Mouse (Mus musculus): ENCODE results near the gene Tab3.

Tab3 gene

DNA sequence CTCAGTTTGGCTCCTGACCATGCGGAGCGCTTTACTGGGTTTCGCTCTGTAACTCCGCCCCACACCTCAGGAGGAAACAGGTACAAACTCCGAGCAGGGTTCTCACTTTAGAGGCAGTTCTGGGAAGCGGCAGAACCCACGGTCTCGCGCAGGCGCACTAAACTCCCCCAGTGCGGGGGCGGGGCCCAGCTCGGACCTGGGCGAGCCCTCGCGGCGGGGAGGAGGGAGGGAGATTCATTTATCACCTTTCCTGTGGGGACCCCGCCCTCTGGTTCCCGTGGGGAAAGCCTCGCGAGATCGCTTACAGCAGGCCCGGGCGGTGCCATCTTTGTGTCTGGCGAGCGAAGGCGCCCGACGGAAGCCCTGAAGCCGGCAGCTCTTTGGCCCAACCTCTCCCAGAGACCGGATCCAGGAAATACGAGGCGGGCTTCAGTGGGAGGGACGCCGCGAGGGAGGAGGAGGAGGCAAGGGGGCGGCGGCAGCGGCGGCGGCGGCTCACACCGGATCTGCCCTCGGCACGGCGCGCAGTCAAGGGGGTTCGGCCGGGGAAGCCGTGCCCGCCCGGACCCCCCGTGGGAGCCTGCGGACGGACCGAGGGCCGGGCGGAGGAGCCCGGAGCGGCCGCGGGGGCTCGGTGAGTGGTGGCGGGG, at the start of gene Tab3:
Tab3 (plus strand) TSS at position 491 of the 650 bp plus-strand sequence.
- in situ Hi-C loops (cut with MboI; ENCODE audit: low sequenced_read_pairs) = no loop called here

DNA sequence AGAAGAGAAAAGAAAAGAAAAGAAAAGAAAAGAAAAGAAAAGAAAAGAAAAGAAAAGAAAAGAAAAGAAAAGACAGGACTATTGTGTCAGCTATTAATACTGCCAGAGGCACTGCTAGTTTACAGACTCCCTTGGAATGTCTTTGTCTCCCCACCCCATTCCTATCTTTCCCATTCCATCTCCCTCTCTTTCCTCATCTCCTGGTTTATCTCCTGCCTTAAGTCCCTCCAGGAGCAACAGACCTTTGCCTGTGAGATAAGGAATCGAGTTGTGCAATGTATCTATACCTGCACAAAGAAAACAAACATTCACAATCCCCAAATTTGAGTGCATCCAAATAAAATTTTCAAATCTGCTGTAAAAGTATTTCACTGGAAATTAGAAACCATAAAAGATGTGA, 48.3 kb upstream of the Tab3 start:
- in situ Hi-C loops (cut with MboI; ENCODE audit: low sequenced_read_pairs) = no loop called here

DNA sequence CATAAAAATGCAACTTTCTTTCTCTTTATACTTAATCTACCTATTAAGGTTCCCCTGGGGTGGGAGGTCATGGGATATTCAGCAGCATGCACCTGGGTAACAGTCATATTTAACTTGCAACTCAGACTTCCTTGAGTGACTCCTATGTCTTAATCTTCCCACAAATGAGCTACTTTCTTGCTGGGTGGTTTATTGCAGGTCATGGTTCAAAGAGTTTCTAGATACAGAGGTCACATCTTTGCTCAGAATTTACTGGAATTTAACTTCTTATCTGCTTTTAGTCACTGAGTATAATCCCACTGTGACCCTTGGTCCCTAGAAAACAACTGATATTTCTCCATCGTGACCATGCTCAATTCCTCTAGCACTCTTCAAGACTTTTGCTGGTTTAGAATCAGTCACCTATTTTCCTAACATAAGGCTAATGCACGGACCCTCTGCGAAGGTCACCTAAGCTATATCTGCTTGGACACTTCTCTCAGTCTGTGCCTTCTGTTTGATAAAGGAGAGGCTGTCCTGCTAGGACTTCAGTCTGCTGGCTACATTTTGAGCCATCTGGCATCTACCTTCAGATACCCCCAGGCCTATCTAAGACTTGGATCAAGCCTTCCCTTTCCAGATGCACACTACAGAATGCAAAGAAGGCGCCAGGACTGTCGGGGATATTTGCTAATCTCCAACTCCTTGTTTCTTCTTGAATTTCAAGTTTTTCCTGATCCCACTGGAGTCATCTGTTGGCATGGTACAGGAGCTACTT, 47.4 kb upstream of the Tab3 start:
- in situ Hi-C loops (cut with MboI; ENCODE audit: low sequenced_read_pairs) = no loop called here

DNA sequence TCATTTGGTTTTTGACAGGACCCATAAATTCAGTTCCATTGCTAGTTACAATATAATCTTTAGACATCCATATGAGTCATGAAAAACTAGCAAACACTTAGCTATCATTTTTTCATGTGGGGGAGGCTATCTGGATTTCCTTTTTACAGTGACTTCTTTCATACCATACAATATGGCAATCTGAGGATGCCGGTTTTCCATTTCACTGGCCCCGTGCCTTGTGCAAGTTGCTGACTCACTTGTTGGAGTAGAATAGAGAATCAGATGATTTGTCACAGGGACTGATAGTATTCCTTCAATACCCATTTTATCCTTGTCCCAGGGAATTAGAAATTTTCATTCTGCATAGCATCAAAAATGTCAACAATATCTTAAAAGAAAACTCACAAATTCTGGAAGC, 14.9 kb upstream of the Tab3 start:
- in situ Hi-C loops (cut with MboI; ENCODE audit: low sequenced_read_pairs) = no loop called here

DNA sequence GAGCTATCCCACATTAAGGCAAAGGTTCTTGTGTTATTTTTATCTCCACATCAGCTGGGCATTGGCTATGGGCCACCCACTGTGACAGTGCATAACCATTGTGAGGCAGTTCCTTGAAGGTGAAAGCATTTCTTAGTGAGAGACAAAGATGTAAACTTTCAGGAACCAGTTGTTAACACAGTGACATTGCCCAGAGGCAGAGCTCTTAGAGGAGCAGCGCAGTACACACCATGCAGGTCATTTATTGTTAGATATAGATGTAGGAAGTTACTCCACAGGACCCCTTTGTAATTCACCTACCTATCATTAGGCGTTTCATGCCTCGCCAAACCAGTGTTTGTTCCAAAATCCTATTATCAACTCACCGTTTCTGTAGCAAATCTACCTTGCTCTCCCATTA, 7.6 kb upstream of the Tab3 start:
- in situ Hi-C loops (cut with MboI; ENCODE audit: low sequenced_read_pairs) = no loop called here

DNA sequence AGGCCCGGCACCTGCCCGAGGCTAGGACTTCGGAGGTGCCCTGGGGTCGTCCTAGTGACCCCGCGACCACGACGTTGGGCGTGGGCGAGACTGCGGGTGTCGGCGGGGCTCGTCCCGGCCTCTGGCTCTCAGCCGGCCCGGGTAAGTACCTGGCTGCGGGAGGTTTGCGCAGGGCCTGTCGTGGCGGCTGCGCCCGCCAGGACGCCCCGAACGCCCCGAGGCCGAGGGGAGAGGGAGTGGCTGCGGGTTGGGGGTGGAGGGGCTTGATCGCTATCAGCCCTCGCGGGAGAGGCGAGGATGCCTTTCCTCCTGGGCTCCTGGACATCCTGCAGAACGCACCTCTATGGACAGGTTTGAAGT, 340 bp downstream of the Tab3 start:
- in situ Hi-C loops (cut with MboI; ENCODE audit: low sequenced_read_pairs) = no loop called here

DNA sequence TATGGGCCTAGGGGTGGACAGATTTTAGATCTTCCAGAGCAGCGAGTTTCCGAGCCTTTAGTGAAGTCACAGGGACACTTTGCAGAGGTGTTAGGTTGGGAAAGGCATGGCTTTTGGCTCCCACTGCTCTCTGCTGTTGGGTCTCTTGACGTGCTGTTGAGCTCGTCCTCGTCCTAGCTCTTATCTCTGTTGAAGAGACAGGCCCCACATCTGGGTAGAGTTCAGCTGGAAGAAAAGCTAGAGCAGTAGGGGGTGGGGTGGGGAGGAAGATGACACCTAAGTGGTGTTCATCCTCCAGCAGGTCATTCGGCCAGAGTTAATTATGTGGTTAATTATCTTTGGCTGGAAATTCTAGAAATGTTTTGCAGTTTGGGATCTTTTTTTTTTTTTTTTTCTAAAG, 2.5 kb downstream of the Tab3 start:
- in situ Hi-C loops (cut with MboI; ENCODE audit: low sequenced_read_pairs) = no loop called here

DNA sequence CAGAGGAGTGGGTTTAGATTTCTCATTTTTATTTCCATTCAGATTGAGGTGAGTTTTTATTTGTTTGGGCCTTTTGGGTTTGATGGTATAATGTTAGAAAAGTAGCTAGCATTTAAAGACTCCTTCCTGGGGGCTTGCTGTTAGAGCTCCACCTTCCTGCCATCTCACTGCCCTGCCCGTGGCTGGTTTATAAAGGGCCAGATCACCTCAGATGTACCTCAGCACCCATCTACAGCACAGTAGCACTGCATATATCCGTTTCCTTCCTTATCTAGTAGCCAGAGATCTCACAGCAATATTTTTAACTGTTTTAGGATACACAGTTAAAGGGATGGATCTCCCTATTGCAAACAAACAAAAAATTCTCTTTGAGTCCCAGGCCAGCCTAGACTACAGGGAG, 6.9 kb downstream of the Tab3 start:
- in situ Hi-C loops (cut with MboI; ENCODE audit: low sequenced_read_pairs) = no loop called here

DNA sequence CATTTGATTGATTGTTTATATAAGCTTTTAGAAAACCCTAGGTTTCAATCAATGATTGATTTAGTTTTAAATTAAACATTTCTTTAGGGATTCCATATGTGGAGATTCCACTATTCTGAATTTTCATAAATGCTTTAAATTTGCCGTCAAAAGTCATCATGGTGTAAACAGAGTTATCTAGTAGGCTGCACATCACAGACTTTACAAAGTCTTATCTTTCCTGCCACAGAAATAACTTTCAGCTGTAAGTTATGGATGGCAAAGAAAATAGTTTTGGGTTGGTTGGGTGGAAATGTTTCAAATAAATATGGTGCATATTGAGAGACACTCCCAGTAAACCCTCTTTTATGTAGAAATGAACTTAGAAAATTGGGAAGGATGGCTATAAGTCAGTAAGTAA, 8.7 kb downstream of the Tab3 start:
- in situ Hi-C loops (cut with MboI; ENCODE audit: low sequenced_read_pairs) = no loop called here

DNA sequence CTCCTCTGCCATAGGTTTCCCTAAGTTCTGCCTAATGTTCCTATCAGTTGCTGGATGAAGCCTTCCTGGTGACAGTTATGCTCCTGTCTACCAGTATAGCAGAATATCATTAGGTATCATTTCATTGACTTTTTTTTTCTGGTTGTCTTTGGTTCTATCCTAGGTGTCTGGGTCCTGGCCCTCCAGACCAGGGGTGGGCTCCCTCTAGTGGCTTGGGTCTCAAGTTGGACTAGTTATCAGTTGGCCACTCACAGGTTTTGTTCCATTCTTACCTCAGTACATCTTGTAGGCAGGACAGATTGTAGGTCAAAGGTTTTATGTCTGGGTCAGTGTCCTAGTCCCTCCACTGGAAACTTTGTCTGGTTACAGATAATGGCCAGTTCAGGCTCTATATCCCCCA, 11.8 kb downstream of the Tab3 start:
- in situ Hi-C loops (cut with MboI; ENCODE audit: low sequenced_read_pairs) = no loop called here

DNA sequence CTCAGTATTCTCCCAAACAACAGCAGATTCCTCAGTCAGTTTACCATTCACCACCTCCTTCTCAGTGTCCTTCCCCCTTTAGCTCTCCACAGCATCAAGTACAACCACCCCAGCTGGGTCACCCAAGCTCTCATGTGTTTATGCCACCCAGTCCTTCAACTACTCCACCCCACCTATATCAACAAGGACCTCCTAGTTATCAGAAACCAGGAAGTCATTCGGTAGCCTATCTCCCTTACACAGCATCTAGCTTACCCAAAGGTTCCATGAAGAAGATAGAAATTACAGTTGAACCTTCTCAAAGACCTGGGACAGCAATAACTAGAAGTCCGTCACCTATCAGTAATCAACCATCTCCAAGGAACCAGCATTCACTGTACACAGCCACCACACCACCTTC, 40.9 kb downstream of the Tab3 start:
- in situ Hi-C loops (cut with MboI; ENCODE audit: low sequenced_read_pairs) = no loop called here

DNA sequence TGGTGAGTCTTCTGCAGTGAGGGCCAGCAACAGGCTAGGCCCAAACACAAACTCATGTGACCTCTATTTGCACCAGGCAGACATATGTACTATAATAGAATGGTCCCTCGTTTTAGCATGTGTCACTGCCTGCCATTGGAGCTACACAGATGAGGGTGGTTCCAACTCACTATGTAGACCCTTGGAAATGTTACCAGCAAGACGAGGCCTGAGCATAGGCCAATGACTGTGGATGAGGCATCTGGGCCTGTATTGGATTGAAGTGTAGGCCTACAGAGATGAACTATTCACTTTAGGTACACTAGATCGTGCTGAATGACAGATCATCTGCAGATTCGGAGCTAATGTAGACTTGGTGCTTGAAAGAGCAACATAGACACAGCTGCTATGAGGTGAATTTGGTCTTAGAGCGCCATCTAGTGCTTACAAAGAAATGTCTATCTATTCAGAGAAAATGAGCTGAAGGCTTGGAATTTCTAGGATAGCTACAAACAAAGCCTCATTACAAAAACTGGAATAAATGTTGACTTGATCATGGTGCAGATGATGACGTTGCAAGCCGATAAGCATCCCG, 72.5 kb downstream of the Tab3 start:
- in situ Hi-C loops (cut with MboI; ENCODE audit: low sequenced_read_pairs) = no loop called here

DNA sequence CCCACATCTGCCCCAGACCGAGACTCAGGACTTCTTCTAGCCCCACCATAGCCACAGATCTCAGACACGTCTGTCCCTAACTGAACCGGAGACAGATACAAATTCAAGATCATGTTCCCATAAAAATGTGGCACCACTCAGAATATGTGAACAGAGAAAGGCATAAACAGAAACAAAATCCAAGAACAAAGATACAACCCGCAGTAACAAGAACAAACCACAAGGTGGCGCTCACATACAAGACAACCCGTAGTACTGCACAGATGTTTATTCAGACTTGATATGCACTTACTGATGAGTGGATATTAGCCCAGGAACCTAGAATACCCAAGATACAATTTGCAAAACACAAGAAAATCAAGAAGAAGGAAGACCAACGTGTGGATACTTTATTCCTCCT, 103.0 kb downstream of the Tab3 start:
- in situ Hi-C loops (cut with MboI; ENCODE audit: low sequenced_read_pairs) = loop anchor here (10.0 to 25.0 kb wide), 2 partner anchors 238 to 660 kb away; no protein-coding TSS in a partner anchor

DNA sequence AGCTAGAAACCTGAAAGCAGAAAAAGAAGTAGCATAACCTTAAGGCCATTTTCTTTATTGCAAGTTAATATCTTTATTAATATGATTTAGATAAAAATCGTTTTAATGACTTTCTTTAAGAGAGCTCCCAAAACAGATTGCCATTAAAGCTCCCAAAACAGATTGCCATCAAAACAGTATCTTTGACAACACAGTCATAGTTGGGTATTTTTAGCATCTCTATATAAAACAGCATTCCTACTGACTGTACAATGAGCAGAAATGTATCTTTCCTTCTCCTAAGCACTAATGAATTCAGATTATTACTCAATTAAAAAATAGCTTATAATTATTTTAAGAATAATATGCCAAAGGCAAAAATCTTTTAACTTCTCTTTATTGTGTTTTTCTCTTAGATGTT, 108.3 kb downstream of the Tab3 start:
- in situ Hi-C loops (cut with MboI; ENCODE audit: low sequenced_read_pairs) = loop anchor here (25.0 kb wide), 1 partner anchor 655 kb away; no protein-coding TSS in a partner anchor

DNA sequence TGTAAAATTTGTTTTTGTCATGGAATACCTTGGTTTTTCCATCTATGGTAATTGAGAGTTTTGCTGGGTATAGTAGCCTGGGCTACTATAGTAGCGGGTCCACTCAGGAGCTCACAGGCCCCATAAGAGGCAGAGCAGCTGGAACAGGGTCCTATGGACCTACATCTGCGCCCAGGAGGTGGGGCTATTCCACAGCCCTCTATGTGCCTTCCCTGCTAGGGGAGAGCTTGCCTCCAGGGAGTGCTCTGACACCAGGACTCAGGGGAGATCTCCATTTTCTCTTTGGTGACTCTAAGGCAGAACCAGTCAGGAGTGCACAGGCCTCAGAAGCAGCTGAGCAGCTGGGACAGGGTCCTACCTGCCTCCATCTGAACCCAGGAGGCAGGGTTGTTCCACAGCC, 109.9 kb downstream of the Tab3 start:
- in situ Hi-C loops (cut with MboI; ENCODE audit: low sequenced_read_pairs) = loop anchor here (25.0 kb wide), 1 partner anchor 654 kb away; no protein-coding TSS in a partner anchor

Measured in CH12F3 (cell line).